Mouse (Mus musculus): ENCODE results near the gene Dcdc2a. TPM values are rescaled to one million over a fixed set of nuclear protein-coding genes. Genes with fewer than 3 reads are reported as not detected.
A peak's percentile ranks its signal among the peaks of the same experiment; 100 is the strongest.

Dcdc2a gene
- polyA plus RNA-seq, 1 experiment from 2014 or later: 0.66 TPM

- no peak overlapping the region for H3K9ac ChIP-seq
- H3K36me3 ChIP-seq: no peaks in the 10 kb centered on the region
- peaks cover 31% of the 10 kb centered on the region for H3K27me3 ChIP-seq
- WGBS: 85% methylated on average over 5 of the region's 5 CpGs
- H3K4me2 ChIP-seq: no peak overlapping the region
- H3K4me1 ChIP-seq (replicated peaks): peaks cover 16% of the 10 kb centered on the region
- no peak overlapping the region for H3K4me3 ChIP-seq
- H3K9me3 ChIP-seq (replicated peaks): no peaks in the 10 kb centered on the region; the same call in 1 of the 2 replicates
- no peak overlapping the region for H3K27ac ChIP-seq
- ATAC-seq (replicated peaks; ENCODE audit: insufficient number of reproducible peaks, insufficient read depth, low FRiP score, low read depth): no peak
Observed at GRCm38 (mm10) chr13:25052671-25053070, 3.1 kb upstream of the Dcdc2a start.

- under 1% methylated on average over 35 of the region's 35 CpGs for WGBS
- H3K9me3 ChIP-seq (replicated peaks): no peaks in the 10 kb centered on the region
- no peaks in the 10 kb centered on the region for H3K36me3 ChIP-seq
- no peak overlapping the region for H3K27ac ChIP-seq
- peak overlapping the region; percentile 38 for H3K9ac ChIP-seq
- peak overlapping the region; percentile 94 for H3K4me2 ChIP-seq
- peak overlapping the region; percentile 58 for H3K4me3 ChIP-seq
- peaks cover 34% of the 10 kb centered on the region for H3K27me3 ChIP-seq
- ATAC-seq (replicated peaks; ENCODE audit: insufficient number of reproducible peaks, insufficient read depth, low FRiP score, low read depth): peak; percentile 69
- peaks cover 16% of the 10 kb centered on the region for H3K4me1 ChIP-seq (replicated peaks)
Observed at GRCm38 (mm10) chr13:25055111-25055554, 671 bp upstream of the Dcdc2a start.

GRCm38 (mm10) chr13:25066659-25067058 is 10.9 kb downstream of the Dcdc2a start:
- H3K36me3 ChIP-seq: no peaks in the 10 kb centered on the region
- H3K9ac ChIP-seq: no peak overlapping the region
- no peak overlapping the region for H3K4me3 ChIP-seq
- H3K4me1 ChIP-seq (replicated peaks): no peaks in the 10 kb centered on the region
- no peaks in the 10 kb centered on the region for H3K27me3 ChIP-seq
- 93% methylated on average over 2 of the region's 2 CpGs for WGBS
- no peak overlapping the region for H3K27ac ChIP-seq
- no peaks in the 10 kb centered on the region for H3K9me3 ChIP-seq (replicated peaks)
- ATAC-seq (replicated peaks; ENCODE audit: insufficient number of reproducible peaks, insufficient read depth, low FRiP score, low read depth): no peak
- no peak overlapping the region for H3K4me2 ChIP-seq

- WGBS: 78% methylated on average over 4 of the region's 4 CpGs
- H3K27me3 ChIP-seq: no peaks in the 10 kb centered on the region
- ATAC-seq (replicated peaks; ENCODE audit: insufficient number of reproducible peaks, insufficient read depth, low FRiP score, low read depth): no peak
- no peaks in the 10 kb centered on the region for H3K36me3 ChIP-seq
- H3K4me3 ChIP-seq: no peak overlapping the region
- no peak overlapping the region for H3K27ac ChIP-seq
- no peaks in the 10 kb centered on the region for H3K4me1 ChIP-seq (replicated peaks)
- no peaks in the 10 kb centered on the region for H3K9me3 ChIP-seq (replicated peaks)
- no peak overlapping the region for H3K4me2 ChIP-seq
- no peak overlapping the region for H3K9ac ChIP-seq
Observed at GRCm38 (mm10) chr13:25067183-25067582, 11.4 kb downstream of the Dcdc2a start.

- Histone ChIP-seq H3K4me1 (replicated peaks) (no peaks in the 10 kb centered on the region), H3K9ac (no peak overlapping the region), H3K4me3 (no peak overlapping the region), H3K4me2 (no peak overlapping the region), H3K9me3 (replicated peaks) (no peaks in the 10 kb centered on the region), H3K27me3 (no peaks in the 10 kb centered on the region), H3K36me3 (no peaks in the 10 kb centered on the region), H3K27ac (no peak overlapping the region)
- ATAC-seq (replicated peaks; ENCODE audit: insufficient number of reproducible peaks, insufficient read depth, low FRiP score, low read depth): no peak
- WGBS: 82% methylated on average over 4 of the region's 4 CpGs
Observed at GRCm38 (mm10) chr13:25069765-25070164, 14.0 kb downstream of the Dcdc2a start.

GRCm38 (mm10) chr13:25070791-25071190 is 15.0 kb downstream of the Dcdc2a start:
- Histone ChIP-seq H3K9ac (no peak overlapping the region), H3K4me1 (replicated peaks) (no peaks in the 10 kb centered on the region), H3K36me3 (no peaks in the 10 kb centered on the region), H3K4me2 (no peak overlapping the region), H3K27ac (no peak overlapping the region), H3K4me3 (no peak overlapping the region), H3K27me3 (no peaks in the 10 kb centered on the region), H3K9me3 (replicated peaks) (no peaks in the 10 kb centered on the region)
- ATAC-seq (replicated peaks; ENCODE audit: insufficient number of reproducible peaks, insufficient read depth, low FRiP score, low read depth): no peak
- 66% methylated on average over 4 of the region's 4 CpGs for WGBS

- Histone ChIP-seq H3K27me3 (no peaks in the 10 kb centered on the region), H3K4me3 (no peak overlapping the region), H3K9ac (no peak overlapping the region), H3K36me3 (no peaks in the 10 kb centered on the region), H3K4me1 (replicated peaks) (no peaks in the 10 kb centered on the region), H3K4me2 (no peak overlapping the region), H3K27ac (no peak overlapping the region), H3K9me3 (replicated peaks) (no peaks in the 10 kb centered on the region)
- 37% methylated on average over 7 of the region's 7 CpGs for WGBS
- no peak for ATAC-seq (replicated peaks; ENCODE audit: insufficient number of reproducible peaks, insufficient read depth, low FRiP score, low read depth)
Observed at GRCm38 (mm10) chr13:25077262-25077661, 21.5 kb downstream of the Dcdc2a start.

- Histone ChIP-seq H3K9ac (no peak overlapping the region), H3K27me3 (no peaks in the 10 kb centered on the region), H3K9me3 (replicated peaks) (no peaks in the 10 kb centered on the region), H3K4me1 (replicated peaks) (peaks cover 9% of the 10 kb centered on the region), H3K4me2 (peak overlapping the region; percentile 49), H3K36me3 (no peaks in the 10 kb centered on the region), H3K4me3 (0 out of 2 replicates have a peak overlapping the region, but pooled peaks have one; percentile 2), H3K27ac (no peak overlapping the region)
- WGBS: 8% methylated on average over 15 of the region's 15 CpGs
- ATAC-seq (replicated peaks; ENCODE audit: insufficient number of reproducible peaks, insufficient read depth, low FRiP score, low read depth): no peak
Observed at GRCm38 (mm10) chr13:25083144-25083572, 27.4 kb downstream of the Dcdc2a start.

- H3K4me1 ChIP-seq (replicated peaks): peaks cover 9% of the 10 kb centered on the region
- WGBS: 89% methylated on average over 7 of the region's 7 CpGs
- ATAC-seq (replicated peaks; ENCODE audit: insufficient number of reproducible peaks, insufficient read depth, low FRiP score, low read depth): no peak
- no peak overlapping the region for H3K9ac ChIP-seq
- no peaks in the 10 kb centered on the region for H3K9me3 ChIP-seq (replicated peaks)
- H3K4me3 ChIP-seq: no peak overlapping the region
- no peaks in the 10 kb centered on the region for H3K36me3 ChIP-seq
- H3K4me2 ChIP-seq: no peak overlapping the region
- no peaks in the 10 kb centered on the region for H3K27me3 ChIP-seq
- no peak overlapping the region for H3K27ac ChIP-seq
Observed at GRCm38 (mm10) chr13:25085147-25085546, 29.3 kb downstream of the Dcdc2a start.

GRCm38 (mm10) chr13:25091347-25091746 is 35.5 kb downstream of the Dcdc2a start:
- no peaks in the 10 kb centered on the region for H3K4me1 ChIP-seq (replicated peaks)
- H3K4me3 ChIP-seq: no peak overlapping the region
- H3K27ac ChIP-seq: no peak overlapping the region
- no peaks in the 10 kb centered on the region for H3K27me3 ChIP-seq
- H3K9me3 ChIP-seq (replicated peaks): no peaks in the 10 kb centered on the region
- no peak overlapping the region for H3K9ac ChIP-seq
- no peak overlapping the region for H3K4me2 ChIP-seq
- WGBS: 84% methylated on average over 5 of the region's 5 CpGs
- H3K36me3 ChIP-seq: no peaks in the 10 kb centered on the region
- no peak for ATAC-seq (replicated peaks; ENCODE audit: insufficient number of reproducible peaks, insufficient read depth, low FRiP score, low read depth)

GRCm38 (mm10) chr13:25093776-25094175 is 38.0 kb downstream of the Dcdc2a start:
- H3K27me3 ChIP-seq: no peaks in the 10 kb centered on the region
- H3K9me3 ChIP-seq (replicated peaks): no peaks in the 10 kb centered on the region
- H3K4me2 ChIP-seq: no peak overlapping the region
- no peaks in the 10 kb centered on the region for H3K36me3 ChIP-seq
- 76% methylated on average over 4 of the region's 4 CpGs for WGBS
- no peak overlapping the region for H3K9ac ChIP-seq
- H3K27ac ChIP-seq: no peak overlapping the region
- no peak for ATAC-seq (replicated peaks; ENCODE audit: insufficient number of reproducible peaks, insufficient read depth, low FRiP score, low read depth)
- no peaks in the 10 kb centered on the region for H3K4me1 ChIP-seq (replicated peaks)
- H3K4me3 ChIP-seq: no peak overlapping the region

GRCm38 (mm10) chr13:25094381-25094780 is 38.6 kb downstream of the Dcdc2a start:
- Histone ChIP-seq H3K27ac (no peak overlapping the region), H3K4me3 (no peak overlapping the region), H3K4me1 (replicated peaks) (no peaks in the 10 kb centered on the region), H3K36me3 (no peaks in the 10 kb centered on the region), H3K4me2 (no peak overlapping the region), H3K9me3 (replicated peaks) (no peaks in the 10 kb centered on the region), H3K27me3 (no peaks in the 10 kb centered on the region), H3K9ac (no peak overlapping the region)
- WGBS: 72% methylated on average over 4 of the region's 4 CpGs
- no peak for ATAC-seq (replicated peaks; ENCODE audit: insufficient number of reproducible peaks, insufficient read depth, low FRiP score, low read depth)

Data from heart, embryonic 15.5 days (tissue).